Mouse (Mus musculus) layer of hippocampus, adult 11-12 months (tissue): ENCODE measurements around the gene Sytl1.
A peak's percentile ranks its signal among the peaks of the same experiment; 100 is the strongest.

Experiments used
- DNase-seq: peaks from one replicate; pipeline ENCODE4 v3.0.0; 2022; ENCODE audit warnings: low spot score

Sytl1 gene

GRCm38 (mm10) chr4:133247072-133247471 is 15.8 kb downstream of the Sytl1 start:
- DNase-seq: no peak

- DNase-seq: no peak
Observed at GRCm38 (mm10) chr4:133244289-133244688, 18.6 kb downstream of the Sytl1 start.

DNA sequence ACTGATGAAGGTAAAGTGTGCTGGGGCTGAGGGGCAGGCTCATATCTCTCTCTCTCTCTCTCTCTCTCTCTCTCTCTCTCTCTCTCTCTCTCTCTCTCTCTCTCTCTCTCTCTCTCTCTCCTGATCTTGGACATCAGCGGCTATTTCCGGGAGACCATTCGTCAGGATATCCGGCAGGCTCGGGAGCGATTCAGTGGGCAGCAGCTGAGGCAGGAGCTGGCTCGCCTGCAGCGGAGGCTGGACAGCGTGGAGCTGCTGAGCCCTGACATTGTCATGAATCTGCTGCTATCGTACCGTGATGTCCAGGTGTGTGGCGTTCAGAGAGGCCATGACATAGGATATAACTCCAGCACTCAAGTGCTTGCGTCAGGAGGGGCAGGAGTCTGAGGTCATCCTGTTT is 19.4 kb downstream of the Sytl1 start:
- no peak for DNase-seq

GRCm38 (mm10) chr4:133242710-133243109 is 20.2 kb downstream of the Sytl1 start:
- no peak for DNase-seq

- DNase-seq: no peak
Observed at GRCm38 (mm10) chr4:133241910-133242309, 21.0 kb downstream of the Sytl1 start.

DNA sequence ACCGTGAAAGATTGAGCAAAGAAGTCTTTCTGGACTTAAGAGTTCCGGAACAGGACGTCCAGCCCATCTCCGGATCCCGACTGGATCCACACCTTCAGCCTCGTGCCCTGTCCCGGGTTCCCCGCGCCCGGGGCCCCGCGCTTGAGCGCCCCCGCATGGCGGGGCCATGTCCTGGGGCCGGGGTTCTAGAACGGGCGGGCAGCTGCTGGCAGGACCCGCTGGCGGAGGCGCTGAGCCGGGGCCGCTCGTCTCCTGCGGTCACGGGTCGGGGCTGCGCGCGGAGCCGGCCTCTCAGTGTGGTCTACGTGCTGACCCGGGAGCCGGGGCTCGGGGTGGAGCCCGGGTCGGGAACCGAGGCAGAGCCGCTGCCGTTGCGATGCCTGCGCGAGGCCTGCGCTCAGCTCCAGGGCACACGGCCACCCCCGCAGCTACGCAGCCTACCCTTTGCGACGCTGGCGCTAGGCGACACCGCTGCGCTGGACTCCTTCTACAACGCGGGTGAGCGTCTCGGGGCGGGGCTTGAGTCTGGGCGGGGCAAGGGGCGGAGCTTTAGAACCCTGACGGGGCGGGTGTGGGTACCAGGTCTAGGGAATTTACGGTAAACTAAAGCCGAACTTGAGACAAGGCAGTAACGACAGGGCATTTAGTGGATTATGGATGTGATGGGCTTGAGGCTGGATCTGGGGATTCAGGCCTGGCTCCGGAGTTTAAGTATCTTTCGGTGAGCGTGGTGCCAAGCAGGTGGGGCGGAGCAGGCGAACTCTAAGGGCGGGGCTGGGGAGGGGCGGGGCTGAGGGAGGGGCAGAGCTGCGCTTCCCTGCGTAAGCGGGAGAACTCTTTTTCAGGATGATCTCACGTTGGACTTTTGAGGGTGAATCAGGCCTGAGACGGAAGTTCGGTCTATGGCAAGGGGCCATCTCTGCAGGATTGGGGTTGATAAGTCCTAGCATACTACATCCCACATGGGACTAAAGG is 21.7 kb downstream of the Sytl1 start:
- DNase-seq: peak; percentile 88

DNA sequence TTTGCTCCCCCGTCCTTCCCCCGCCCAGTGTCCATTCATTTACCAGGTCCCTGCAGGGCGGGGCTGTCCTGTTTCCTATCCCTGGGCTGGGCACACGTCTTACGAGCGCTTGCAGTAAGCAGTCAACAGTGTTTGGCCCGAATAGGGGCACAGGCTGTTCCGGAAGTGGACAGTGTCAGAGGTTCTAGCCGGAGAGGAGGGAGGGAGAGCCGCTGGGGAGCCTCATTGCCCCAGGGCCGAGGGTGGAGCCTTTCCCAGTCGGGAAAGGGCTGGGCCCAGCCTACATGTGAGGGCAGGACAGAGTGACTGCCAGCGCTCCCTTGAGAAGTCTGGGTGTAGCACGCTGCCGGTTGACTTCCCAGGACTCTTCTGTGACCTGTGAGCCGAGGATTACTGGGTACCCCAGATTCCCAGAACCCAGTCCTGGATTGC is 22.4 kb downstream of the Sytl1 start, which contains the start of gene Map3k6:
Gene Map3k6, plus strand, starts transcription at position 329 of the 432 bp plus-strand sequence.
- no peak for DNase-seq

GRCm38 (mm10) chr4:133237911-133238310 is 25.0 kb downstream of the Sytl1 start:
- DNase-seq: no peak

GRCm38 (mm10) chr4:133235415-133235814 is 27.5 kb downstream of the Sytl1 start:
- DNase-seq: no peak

GRCm38 (mm10) chr4:133234771-133235170 is 28.1 kb downstream of the Sytl1 start:
- no peak for DNase-seq

GRCm38 (mm10) chr4:133233285-133233976 is 29.5 kb downstream of the Sytl1 start:
- DNase-seq: no peak

GRCm38 (mm10) chr4:133229582-133229981 is 33.3 kb downstream of the Sytl1 start:
- peak; percentile 51 for DNase-seq

DNA sequence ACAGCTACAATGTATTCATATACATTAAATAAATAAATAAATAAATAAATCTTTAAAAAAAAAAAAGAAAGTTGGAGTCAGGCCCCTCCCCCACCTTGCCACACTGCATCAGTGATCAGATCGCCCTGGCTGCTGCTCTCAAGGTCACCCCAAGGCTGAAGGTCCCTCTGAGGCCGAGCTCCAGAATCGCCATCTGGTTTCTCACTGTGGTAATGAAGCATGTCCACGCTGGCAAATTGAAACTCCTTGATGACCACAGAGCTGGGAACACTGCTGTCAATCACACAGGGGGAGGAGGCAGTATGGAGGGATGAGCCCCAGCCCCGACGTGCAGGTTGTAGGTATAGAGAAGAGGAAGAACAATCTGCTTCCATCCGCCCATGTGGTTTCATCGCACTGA is 35.3 kb downstream of the Sytl1 start:
- no peak for DNase-seq

DNA sequence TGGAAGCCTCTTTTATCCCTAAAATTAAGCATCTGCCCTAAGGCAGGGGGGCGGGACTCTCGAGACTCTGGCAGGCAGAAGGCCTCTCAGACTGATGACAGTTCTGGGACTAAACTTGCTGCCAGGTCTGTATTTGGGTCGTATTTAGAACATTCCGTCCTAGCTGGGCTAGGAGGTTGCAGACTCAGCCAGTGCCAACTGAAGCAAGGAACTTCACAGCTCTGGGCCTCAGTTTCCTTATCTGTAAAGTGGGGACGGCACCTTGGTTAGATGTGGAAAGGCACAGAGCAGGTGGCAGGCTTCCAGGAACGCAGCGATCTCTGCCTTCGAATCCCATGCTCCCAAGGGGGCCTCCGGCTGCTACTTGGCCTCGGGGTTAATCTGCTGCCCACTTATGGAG is 36.8 kb downstream of the Sytl1 start:
- no peak for DNase-seq

GRCm38 (mm10) chr4:133223875-133224274 is 39.0 kb downstream of the Sytl1 start:
- no peak for DNase-seq

GRCm38 (mm10) chr4:133221701-133222100 is 41.2 kb downstream of the Sytl1 start:
- DNase-seq: no peak

- DNase-seq: no peak
Observed at GRCm38 (mm10) chr4:133220656-133221055, 42.3 kb downstream of the Sytl1 start.

GRCm38 (mm10) chr4:133218745-133219144 is 44.2 kb downstream of the Sytl1 start:
- DNase-seq: no peak

GRCm38 (mm10) chr4:133217641-133218040 is 45.3 kb downstream of the Sytl1 start:
- peak; percentile 62 for DNase-seq

- DNase-seq: no peak
Observed at GRCm38 (mm10) chr4:133213661-133214060, 49.3 kb downstream of the Sytl1 start.

GRCm38 (mm10) chr4:133213268-133213590 is 49.7 kb downstream of the Sytl1 start:
- DNase-seq: no peak

- peak; percentile 81 for DNase-seq
Observed at GRCm38 (mm10) chr4:133212562-133213267, 50.2 kb downstream of the Sytl1 start.
